Mouse (Mus musculus) spleen, postnatal 4 days (tissue): ENCODE data around the gene Tcp11.

Source experiments
- DNase-seq, 2 experiments: peaks; one replicate each; pipeline ENCODE4 v3.0.0; 2022; ENCODE audit warnings: low spot score in 2 of 2

The Tcp11 gene

DNA sequence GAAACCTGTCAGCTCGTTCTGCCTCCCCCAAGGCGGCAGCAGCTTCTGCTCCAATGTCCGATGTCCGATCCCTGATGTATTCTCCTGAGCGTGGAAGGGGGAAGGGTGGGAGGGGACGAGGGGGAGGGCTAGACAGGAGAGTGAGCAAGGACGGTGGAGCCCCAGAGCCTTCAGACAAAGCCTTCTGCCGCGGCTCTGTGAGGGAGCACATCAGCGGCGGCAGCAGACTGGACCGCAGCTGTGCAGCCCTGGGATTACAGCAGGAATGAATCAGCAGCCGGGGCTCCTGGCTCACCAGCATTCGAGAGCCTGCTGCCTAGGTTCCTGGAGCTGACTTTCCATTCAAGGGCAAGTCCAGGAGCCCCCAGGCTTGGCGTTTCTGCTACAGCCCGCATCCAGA, 39.8 kb downstream of the Tcp11 start:
- DNase-seq, result no peak

DNA sequence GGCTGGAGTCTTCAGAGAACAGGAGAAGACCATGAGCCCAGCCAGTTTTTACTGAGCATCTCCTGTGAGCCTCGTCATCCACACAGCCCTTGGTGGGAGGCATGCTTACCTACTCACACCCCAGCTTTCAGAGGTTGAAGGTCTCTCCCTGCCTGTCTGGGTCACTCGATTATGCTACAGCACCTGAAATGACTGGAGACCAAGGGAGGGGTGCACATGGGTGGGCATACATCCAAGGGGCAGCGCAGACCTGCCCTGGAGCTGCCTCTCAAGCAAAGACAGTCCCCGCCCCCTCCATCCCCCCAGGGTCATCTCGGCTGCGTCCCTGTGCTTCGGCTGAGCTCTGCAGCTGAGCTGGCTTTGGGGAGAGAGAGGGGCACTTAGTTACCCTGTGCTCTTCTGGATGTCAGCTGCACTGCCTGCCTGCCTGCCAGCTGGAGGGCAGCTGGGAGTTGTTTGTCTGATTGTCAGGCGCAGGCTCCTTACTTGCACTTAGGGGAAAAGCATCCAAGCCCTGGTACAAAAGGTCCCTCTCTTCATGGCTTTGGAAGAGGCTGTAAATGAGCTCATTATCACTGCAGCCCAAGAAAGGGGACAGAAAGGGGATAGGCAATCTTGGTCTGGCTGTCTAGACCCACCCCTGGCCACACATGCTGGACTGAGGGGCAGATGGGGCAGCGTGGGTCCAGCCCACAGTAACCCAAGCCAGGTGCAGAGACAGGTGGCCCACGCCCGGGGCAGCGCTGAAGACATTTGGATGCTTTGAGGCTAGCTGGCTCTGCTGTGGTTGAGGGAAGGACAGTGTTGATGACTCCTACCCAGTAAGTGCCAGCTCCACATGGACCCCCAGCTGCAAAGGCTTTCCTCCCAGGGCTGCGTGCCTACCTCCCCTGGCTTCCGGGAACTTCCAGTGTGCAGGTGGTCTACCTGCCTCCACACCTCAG, 43.4 kb downstream of the Tcp11 start:
- DNase-seq, result no peak

DNA sequence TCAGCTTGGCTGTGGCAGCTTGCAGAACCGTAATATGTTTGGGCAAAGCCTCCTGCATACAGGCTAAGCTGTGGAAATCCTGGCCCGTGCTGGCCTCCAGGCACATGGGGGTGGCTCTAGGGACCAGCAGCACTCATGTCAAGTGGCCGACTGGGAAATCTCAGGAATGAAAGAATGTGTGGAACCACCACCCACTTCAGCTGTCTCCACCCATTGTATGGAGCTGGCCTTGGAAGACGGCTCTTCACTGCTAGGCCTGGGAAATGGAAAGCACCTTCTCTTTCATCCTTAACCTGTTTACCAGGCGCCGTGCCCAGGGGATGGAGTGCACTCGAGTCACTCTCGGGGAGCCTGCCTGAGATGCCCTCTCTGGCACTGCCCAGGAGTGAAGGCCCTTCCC, 45.5 kb downstream of the Tcp11 start:
- no peak for DNase-seq

DNA sequence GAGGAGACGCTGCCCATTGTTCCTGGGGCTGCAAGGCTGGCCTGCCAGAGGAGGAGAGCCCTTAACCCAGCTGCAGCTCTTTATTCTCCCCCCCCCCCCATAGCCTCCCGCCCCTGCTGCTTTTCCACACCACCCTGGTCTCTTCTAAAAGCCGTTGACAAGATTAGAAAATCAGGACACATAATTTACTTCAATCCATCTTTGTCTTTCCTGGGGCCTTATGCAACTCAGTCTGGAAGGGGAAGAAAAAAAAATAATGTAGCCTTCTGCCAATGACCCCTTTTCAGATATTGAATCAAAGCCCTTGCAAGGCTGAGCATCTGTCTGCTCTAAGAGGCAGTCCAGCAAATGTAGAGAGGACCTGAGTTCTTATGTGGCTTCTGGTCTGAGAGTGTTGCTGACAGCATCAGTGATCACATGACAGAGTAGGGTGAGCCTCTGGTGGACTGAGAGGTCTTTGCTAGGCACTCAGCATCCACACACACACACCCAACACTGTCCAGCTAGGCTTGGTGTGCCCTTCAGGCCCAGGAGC, 47.3 kb downstream of the Tcp11 start:
- no peak for DNase-seq

DNA sequence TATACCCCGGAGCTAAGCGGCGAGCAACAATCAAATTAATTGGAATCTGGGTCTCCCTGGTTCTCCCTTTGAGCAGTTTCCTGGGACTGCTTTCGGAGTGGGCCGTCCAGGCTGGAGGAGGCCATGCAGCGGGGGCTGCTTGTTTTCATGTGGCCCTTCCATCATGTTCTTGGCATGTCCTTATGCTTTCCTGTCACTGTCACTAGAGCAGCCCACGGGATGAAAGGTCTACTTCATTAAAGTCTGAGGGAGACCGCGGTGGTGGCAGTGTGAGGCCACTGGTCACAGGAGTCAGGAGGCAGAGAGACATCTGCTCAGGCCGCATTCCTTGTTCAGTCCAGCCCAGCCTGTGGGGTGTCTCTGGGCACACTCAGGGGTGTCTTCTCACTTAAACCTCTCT, 48.2 kb downstream of the Tcp11 start:
- DNase-seq, result no peak

DNA sequence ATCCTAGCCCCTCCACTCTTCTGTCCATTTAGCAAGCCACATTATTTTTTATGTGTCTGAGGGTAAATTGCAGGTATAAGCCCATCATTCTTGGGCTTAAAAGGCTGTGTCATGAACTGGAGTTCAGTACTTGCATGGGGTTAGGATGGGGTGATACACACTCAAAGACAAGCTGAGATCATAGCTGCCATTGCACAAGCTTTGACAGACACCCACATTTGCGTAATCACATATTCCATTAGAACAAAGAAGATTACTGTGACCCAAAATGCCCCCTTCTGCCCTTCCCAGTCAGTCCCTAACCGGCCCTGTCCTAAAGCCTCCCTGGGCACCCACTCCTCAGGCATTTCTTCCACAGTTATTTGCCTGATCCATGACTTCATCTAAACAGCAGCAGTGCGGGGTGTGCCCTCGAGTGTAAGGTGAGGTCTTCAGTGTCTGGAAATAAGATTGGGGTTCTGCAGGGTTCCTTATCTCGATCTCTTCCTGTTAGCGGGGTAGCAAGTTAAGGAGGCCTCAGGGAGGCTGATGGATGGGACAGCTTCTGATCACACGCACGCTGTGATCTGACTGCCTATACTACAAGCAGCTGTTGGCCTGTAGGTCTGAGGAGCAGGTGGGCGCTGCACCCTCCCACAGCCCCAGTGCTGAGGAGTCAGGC, 49.0 kb downstream of the Tcp11 start:
- no peak for DNase-seq

DNA sequence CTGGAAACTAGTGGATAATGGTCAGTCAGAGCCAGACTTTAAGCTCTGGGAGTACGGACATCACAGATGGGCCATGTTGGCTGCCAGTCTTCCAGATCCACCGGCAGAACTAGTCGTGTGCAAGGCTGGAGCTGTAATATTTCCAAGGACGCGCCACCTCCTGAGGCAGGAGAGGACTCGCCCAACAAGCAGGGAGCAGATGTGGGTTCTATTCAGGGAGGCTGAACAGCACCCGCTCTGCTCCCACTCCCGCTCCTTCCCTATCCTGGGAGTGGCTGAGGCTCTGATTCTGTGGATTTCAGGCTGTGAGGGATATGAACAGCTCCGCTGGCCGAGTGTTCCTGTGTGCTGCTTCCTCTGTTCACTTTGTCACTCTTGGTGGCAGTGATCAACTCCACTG, 50.0 kb downstream of the Tcp11 start:
- no peak for DNase-seq

DNA sequence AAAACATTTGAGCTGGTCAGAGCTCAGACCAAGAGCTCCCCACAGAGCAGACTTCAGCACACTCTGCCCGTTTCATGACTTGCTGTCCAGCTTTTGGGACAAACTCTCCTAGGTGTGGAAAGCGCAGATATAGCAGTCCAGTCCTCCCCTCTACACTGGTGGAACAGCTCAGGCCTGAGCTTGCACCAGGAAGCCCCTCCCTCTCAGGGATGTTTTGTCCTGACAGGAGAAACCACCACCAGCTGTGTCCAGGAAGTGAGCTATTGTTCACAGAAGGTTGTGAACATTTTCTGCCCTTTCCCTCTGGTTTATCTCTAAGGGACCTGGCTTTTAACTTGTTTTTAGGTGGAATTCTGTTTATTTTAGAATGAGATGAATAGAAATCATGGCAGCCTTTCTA, 51.1 kb downstream of the Tcp11 start:
- no peak for DNase-seq

DNA sequence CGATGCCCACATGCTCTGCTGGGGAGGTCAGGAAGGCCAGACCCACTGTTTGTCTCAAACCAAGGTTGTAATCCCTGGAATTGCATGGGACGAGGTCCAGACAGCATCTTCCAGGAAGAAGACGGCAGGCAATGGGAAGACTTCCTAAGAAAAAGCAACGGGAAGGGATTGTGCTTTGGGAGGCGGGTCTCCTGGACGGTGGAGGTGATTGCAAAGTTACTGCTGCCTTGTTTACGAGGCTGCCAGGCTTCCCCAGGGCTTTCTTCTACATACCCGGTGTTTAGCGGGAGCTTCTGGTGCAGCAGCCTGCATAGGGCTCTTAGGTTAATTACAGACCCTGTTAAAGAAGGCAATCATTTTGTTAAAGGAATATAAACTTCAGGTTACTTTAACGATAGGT, 52.2 kb downstream of the Tcp11 start:
- DNase-seq, result no peak

DNA sequence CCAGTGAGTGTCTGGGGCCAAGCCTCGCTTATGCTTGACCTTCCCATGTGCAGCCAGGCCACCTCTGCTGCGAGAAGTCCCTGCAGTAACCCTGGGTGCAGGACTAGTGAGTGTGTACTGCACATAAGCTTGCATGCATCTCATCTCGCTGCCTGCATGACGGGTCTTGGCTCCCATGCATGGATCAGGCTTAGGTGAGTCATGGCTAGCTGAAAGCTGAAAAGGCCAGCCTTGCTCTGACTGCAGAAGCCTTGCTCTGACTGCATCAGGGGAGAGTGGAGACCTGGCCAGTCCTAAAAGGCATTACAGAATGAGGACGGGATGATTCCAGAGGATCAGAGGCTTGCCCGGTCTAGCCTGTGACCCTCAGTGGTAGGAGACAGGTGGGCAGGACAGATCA, 53.2 kb downstream of the Tcp11 start:
- DNase-seq, result no peak

DNA sequence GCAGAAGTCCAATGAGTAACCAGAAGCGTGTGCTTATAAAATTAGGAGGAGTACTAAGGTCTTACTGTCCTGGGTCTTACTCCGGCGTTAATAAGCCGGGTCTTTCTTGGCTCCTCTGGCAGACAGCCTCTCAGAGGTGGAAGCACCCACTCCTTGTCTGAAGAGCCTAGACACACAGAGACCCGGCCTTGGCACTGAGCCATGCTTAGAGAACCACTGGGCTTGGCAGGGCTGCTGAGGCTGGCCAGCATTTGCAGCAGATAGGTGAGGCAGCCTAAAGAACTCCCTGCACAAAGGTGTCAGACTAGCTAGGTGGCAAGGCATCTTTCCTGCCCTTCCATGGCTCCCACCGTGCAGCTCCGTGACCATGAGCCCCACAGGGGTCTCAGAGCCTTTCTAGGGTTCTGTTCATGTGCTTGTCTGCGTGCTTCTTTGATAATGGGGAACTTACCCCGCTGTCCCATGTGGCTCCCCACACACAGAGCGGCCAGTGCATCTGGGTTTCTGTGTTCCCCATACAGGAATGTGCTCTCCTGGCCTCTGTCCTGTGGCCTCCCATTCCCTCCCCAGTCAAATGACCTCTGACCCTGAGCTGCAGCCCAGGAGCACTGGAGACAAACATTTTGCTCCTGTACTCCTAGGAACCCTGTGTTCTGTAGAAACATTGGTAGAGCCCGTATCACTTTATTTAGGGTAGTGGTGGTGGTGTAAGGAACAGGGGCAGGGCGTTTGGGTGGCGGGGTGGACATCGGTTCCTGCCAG, 54.1 kb downstream of the Tcp11 start:
- DNase-seq, result no peak

DNA sequence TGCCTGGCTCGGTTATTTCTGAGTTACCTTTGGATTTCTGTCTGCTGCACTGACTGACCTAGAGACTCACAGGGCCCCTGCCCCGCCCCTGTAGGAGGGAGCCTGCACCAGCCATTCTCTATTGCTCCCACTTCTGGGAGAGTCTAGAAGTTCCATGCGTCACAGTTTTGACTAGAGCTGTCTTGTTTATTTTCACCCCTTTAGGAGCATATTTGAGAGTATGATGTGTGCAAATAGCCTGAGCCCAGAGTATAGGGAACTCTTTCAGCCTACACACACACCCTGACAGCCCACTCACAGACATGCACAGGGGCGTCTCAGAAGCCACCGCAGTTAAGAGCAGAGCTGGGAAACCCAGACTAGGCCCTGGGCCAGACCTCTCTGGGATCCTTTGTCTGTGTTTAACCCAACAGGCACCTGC, 54.9 kb downstream of the Tcp11 start:
- no peak for DNase-seq

DNA sequence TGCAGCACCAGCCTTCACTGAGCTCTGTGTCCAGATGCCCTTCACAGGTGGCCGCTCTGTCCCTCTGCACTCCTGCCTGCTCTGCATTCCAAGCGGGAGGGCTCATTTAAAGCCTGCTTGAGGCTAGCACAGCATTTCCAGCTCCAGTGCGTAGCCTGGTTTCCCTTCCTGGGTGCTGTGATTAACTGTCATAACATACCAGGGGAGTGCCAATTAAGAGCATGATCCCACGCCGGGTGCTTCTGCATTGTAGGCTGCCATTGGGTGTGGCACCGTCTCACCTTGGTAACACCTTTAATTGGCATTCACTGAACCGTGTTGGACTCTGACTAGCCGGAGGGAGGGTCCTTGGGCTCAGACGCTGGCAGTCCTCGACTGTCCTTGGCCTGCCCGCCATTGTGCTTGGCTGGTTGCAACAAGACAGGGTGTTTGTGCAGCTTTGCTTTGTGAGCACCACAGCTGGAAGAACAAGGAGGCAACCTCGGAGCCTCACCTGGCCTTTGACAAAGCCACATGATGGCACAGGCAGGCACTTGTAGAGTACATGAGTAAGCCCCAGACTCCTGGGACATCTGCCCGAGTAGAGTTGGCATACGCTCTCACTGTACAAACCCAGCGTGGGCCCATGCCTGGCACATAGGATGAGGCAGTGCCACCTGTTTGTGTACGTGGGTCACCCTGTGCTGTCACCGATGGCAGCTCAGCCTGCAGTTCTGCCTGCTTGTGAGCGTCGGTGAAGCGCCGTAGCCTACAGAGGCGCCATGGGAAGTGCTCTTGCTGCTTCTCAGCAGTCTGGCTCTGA, 57.4 kb downstream of the Tcp11 start:
- DNase-seq, result no peak

DNA sequence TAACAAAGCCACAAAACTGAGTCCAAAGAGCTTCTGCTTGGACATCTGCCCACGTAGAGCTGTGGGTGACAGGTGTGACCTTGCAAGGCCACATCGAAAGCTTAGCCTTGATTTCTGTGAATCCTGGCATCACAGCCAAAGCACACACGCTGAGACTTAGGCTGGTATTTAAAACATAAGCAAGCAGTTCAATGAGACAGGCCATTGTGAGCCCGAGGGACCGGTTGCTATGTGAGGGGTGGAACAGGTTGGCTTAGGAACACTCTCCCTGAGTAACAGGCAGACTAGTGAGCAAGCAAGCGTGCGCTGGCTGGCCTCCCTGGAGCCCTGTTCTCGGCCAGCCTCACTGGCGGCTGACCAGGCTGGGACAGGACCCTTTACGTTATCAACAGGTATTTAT, 58.5 kb downstream of the Tcp11 start:
- DNase-seq, result no peak

DNA sequence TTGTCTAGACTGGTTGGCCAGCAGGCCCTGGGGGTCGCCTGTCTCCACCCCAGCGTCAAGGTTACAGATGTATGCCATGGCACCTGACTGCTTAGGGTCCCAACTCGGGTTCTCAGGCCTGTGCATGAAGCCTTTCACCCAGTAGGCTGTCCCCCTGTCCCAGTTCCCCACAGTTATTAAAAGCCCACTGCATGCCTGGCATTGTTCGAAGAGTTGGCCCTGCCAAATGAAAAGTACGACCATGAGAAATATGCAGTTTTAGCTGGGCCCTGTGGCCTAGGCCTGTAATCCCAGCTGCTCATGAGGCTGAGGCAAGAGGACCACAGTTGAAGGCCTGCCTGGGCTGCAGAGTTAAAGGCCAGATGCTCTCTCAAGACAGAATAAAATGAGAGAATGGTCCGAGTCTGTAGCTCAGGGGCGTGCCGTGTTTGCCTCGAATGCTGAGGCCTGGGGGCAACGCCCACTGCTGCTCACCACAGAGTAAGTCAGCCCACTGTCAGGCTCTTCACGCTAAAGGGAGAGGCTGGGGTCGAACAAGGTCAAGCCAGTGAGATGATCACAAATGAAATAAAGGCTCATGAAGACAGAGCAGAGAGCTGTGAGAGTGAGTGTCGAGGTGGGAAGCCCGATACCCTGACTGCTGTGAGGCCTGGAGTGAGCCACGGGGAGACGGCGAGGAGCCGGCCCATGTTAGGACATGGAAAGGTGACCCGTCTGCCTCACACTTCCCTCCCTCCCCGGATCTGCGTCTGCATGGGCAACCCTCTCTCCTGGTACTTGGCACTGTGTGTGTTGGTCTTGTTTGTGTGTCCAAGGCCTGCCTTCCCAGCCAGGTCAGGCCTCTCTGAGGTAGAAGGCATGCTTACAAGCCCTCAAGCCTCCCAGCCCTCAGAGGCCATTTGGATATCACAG, 60.4 kb downstream of the Tcp11 start:
- DNase-seq, result no peak

DNA sequence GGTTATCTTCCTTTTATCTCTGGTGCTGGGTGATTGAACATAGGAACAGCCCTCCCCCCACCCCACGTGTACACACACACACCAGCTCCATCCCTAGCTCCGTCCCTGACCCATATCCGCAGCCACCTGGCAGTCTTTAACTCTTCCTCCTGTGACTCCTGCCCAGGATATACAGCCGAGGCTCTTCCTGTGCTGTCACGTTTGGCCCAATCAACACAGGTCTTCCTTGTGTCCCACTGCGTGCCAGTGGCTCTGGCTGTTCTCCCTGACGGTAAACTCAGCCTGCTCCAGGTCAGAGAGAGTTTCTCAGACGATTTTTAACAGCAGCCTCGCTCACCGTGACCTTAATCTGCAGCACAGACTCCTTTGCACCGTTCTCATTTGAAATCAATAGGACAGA, 61.7 kb downstream of the Tcp11 start:
- no peak for DNase-seq

DNA sequence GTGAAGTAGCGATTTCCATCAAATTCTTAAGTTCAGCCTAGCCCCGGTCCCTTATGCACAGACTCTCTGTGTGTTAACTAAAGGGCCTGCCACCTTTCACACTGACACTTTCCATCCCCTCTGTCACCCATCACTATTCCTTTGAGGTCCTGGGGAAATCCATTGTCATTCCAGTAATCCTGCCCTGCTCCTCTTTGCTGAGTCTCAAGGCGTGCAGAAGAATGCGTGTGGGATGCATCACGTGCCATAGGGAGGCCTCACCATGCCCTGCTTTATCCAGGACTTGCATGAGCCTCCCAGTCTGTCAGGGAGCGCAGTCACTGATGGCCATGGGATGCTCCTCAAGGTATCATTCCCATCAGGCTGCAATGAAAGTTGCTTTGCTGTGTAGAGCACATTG, 62.1 kb downstream of the Tcp11 start:
- DNase-seq, result no peak
